Mouse (Mus musculus) cortical plate, adult 2 months (tissue): ENCODE measurements around the gene Pdp2.

Source experiments
- CTCF ChIP-seq: fragments of 200-500 bp; IDR thresholded peaks from 2 replicates; pipeline ENCODE4 v1.5.1; 2011; ENCODE audit warnings: mild to moderate bottlenecking, control low read depth, low read length; ENCODE audit not compliant: insufficient read depth; ENCODE audit errors: extremely low read depth
- POLR2A ChIP-seq: fragments of 200-500 bp; IDR thresholded peaks from 2 replicates; pipeline ENCODE4 v1.6.1; 2011; ENCODE audit warnings: mild to moderate bottlenecking, low read length, control low read depth; ENCODE audit not compliant: insufficient read depth; ENCODE audit errors: extremely low read depth

- TF ChIP-seq POLR2A (no peak), CTCF (no peak)
These were observed 7.2 kb downstream of the Pdp2 start for GRCm38 (mm10) chr8:104598496-104598895.
